In genomic region chr8:123478456-123479218, GRCm38 (mm10) we compare ENCODE assay signal across 8 mouse cellular contexts. TPM values are rescaled to one million over a fixed set of nuclear protein-coding genes. Genes with fewer than 3 reads are reported as not detected.
A peak's percentile ranks its signal among the peaks of the same experiment; 100 is the strongest.
DNase-seq lines count a peak whose midpoint lies in the region; ATAC-seq and TF ChIP-seq lines count a peak whose summit lies in the region.

No protein-coding gene starts in this region.

- peaks cover 24% of the 10 kb centered on the region for H3K4me1 ChIP-seq in thymus, adult 2 months (replicated peaks; ENCODE audit: control insufficient read depth, insufficient read depth, low read length)
- H3K4me1 ChIP-seq in heart, embryonic 16.5 days (ENCODE audit: control insufficient read depth, insufficient read depth, low read length), result peaks cover 13% of the 10 kb centered on the region
- H3K4me1 ChIP-seq in lung, embryonic 15.5 days, result peaks cover 14% of the 10 kb centered on the region

- no peak for TF ChIP-seq POLR2A in thymus, adult 2 months (IDR thresholded peaks at IDR 0.05; ENCODE audit: control insufficient read depth, extremely low read depth, insufficient read depth, low read length, poor library complexity)

- no peak for TF ChIP-seq CTCF in thymus, adult 2 months (IDR thresholded peaks at IDR 0.05; ENCODE audit: borderline replicate concordance, control insufficient read depth, extremely low read depth, insufficient read depth, low read length, poor library complexity)

- H3K4me2 ChIP-seq in heart, embryonic 16.5 days (ENCODE audit: low read depth, low read length), result peak overlapping the region; percentile 84
- H3K4me2 ChIP-seq in lung, embryonic 15.5 days, result peak overlapping the region; percentile 73

- 0 out of 2 replicates have a peak, but pooled peaks cover 9% of the 10 kb centered on the region for H3K36me3 ChIP-seq in thymus, adult 2 months (ENCODE audit: control insufficient read depth, insufficient read depth, low read length)
- H3K36me3 ChIP-seq in heart, embryonic 16.5 days (ENCODE audit: control insufficient read depth, insufficient read depth), result peaks cover 13% of the 10 kb centered on the region
- peaks cover 23% of the 10 kb centered on the region for H3K36me3 ChIP-seq in lung, embryonic 15.5 days

- H3K27me3 ChIP-seq in thymus, adult 2 months (ENCODE audit: control insufficient read depth, insufficient read depth, low read length), result no peaks in the 10 kb centered on the region
- no peaks in the 10 kb centered on the region for H3K27me3 ChIP-seq in heart, embryonic 16.5 days (ENCODE audit: control insufficient read depth, insufficient read depth, low read length)
- no peaks in the 10 kb centered on the region for H3K27me3 ChIP-seq in lung, embryonic 15.5 days

- no peaks in the 10 kb centered on the region for H3K9me3 ChIP-seq in heart, embryonic 16.5 days (replicated peaks; ENCODE audit: control insufficient read depth, low read length)
- H3K9me3 ChIP-seq in lung, embryonic 15.5 days, result no peaks in the 10 kb centered on the region

- whole genome bisulfite sequencing in thymus, adult 2 months, result 27% methylated on average over 16 of the region's 16 CpGs
- WGBS in heart, embryonic 16.5 days, result 33% methylated on average over 16 of the region's 16 CpGs
- WGBS in lung, embryonic 15.5 days, result 30% methylated on average over 16 of the region's 16 CpGs

- peak overlapping the region; percentile 89 for H3K9ac ChIP-seq in heart, embryonic 16.5 days (ENCODE audit: low read length)
- peak overlapping the region; percentile 71 for H3K9ac ChIP-seq in lung, embryonic 15.5 days

- no peak for ATAC-seq in heart, embryonic 16.5 days (replicated peaks; ENCODE audit: extremely low read depth, insufficient read depth, low FRiP score)
- no peak for ATAC-seq in lung, embryonic 15.5 days (ENCODE audit: borderline replicate concordance, extremely low read depth, low FRiP score, low TSS enrichment)

- peak; percentile 32 for DNase-seq in adrenal gland, postnatal 14 days
- DNase-seq in adrenal gland, adult 8-10 months, result no peak
- DNase-seq in thymus, adult 2 months, result no peak
- no peak for DNase-seq in thymus, adult 18-20 months
- peak; percentile 11 for DNase-seq in retina, adult 2 months (ENCODE audit: low read depth, low spot score)
- DNase-seq in gastrocnemius, adult 18-20 months (ENCODE audit: low spot score), result no peak

- peak overlapping the region; percentile 30 for H3K4me3 ChIP-seq in thymus, adult 2 months (ENCODE audit: control insufficient read depth, insufficient read depth, low read length)
- H3K4me3 ChIP-seq in heart, embryonic 16.5 days (ENCODE audit: low read length), result peak overlapping the region; percentile 88
- H3K4me3 ChIP-seq in lung, embryonic 15.5 days, result peak overlapping the region; percentile 88

- no peak overlapping the region for H3K27ac ChIP-seq in thymus, adult 2 months (ENCODE audit: control insufficient read depth, insufficient read depth, low read length)
- H3K27ac ChIP-seq in heart, embryonic 16.5 days (ENCODE audit: low read length), result peak overlapping the region; percentile 92
- H3K27ac ChIP-seq in lung, embryonic 15.5 days, result peak overlapping the region; percentile 94

RNA-seq across cellular contexts. Expression of gene Afg3l1, which starts 0.9 kb away (rescaled TPM):
- 63.9 and 69.6 TPM in 2 replicates for total RNA-seq in adrenal gland, postnatal 14 days (2021)
- 10 to 100 TPM; 69.7 to 99.4 (median 85.1) TPM for total RNA-seq in adrenal gland, adult 8-10 months (2022)
- 29.9 and 33.4 TPM in 2 replicates for polyA plus RNA-seq in thymus, adult 2 months (2012; rRNA removed)
- 44.3 and 44.6 TPM in 2 replicates for polyA plus RNA-seq in heart, embryonic 16.5 days (2015; fragmentation: Nextera tagmentation; extraction: Ambion mirVana)
- polyA plus RNA-seq in lung, embryonic 15.5 days (2015; fragmentation: Nextera tagmentation; extraction: Ambion mirVana), result 48.2 and 50.5 TPM in 2 replicates
- 10 to 100 TPM; 37.8 to 41.0 TPM for total RNA-seq in gastrocnemius, adult 18-20 months (2021)

RNA-seq across cellular contexts. Expression of gene Dbndd1, which starts 36.6 kb away (rescaled TPM):
- total RNA-seq in adrenal gland, postnatal 14 days (2021), result 0.26 and 0.75 TPM in 2 replicates
- 1 to 10 TPM in 1 of 4 experiments, under 1 TPM in 3; 0.21 to 1.2 (median 0.59) TPM for total RNA-seq in adrenal gland, adult 8-10 months (2022)
- polyA plus RNA-seq in thymus, adult 2 months (2012; rRNA removed), result 1.3 and 2.1 TPM in 2 replicates
- 0.68 and 0.94 TPM in 2 replicates for polyA plus RNA-seq in heart, embryonic 16.5 days (2015; fragmentation: Nextera tagmentation; extraction: Ambion mirVana)
- 1.9 and 2.4 TPM in 2 replicates for polyA plus RNA-seq in lung, embryonic 15.5 days (2015; fragmentation: Nextera tagmentation; extraction: Ambion mirVana)
- not detected for total RNA-seq in gastrocnemius, adult 18-20 months (2021)

RNA-seq across cellular contexts. Expression of gene Gas8, which starts 40.0 kb away (rescaled TPM):
- 13.1 and 17.5 TPM in 2 replicates for total RNA-seq in adrenal gland, postnatal 14 days (2021)
- 10 to 100 TPM; 10.7 to 26.2 (median 15.4) TPM for total RNA-seq in adrenal gland, adult 8-10 months (2022)
- 9.7 and 9.9 TPM in 2 replicates for polyA plus RNA-seq in thymus, adult 2 months (2012; rRNA removed)
- polyA plus RNA-seq in heart, embryonic 16.5 days (2015; fragmentation: Nextera tagmentation; extraction: Ambion mirVana), result 14.5 and 14.8 TPM in 2 replicates
- 27.6 and 29.8 TPM in 2 replicates for polyA plus RNA-seq in lung, embryonic 15.5 days (2015; fragmentation: Nextera tagmentation; extraction: Ambion mirVana)
- total RNA-seq in gastrocnemius, adult 18-20 months (2021), result 1 to 10 TPM; 3.6 to 4.9 TPM

RNA-seq across cellular contexts. Expression of gene Def8, which starts 55.3 kb away (rescaled TPM):
- total RNA-seq in adrenal gland, postnatal 14 days (2021), result 26.7 and 28.5 TPM in 2 replicates
- total RNA-seq in adrenal gland, adult 8-10 months (2022), result 10 to 100 TPM; 27.8 to 40.1 (median 34.2) TPM
- polyA plus RNA-seq in thymus, adult 2 months (2012; rRNA removed), result 31.1 and 32.6 TPM in 2 replicates
- 31.3 and 31.8 TPM in 2 replicates for polyA plus RNA-seq in heart, embryonic 16.5 days (2015; fragmentation: Nextera tagmentation; extraction: Ambion mirVana)
- polyA plus RNA-seq in lung, embryonic 15.5 days (2015; fragmentation: Nextera tagmentation; extraction: Ambion mirVana), result 29.7 and 31.1 TPM in 2 replicates
- 10 to 100 TPM; 34.6 to 43.7 TPM for total RNA-seq in gastrocnemius, adult 18-20 months (2021)

Comparison
In these comparisons a context has a peak if more than half of its experiments do, and no peak if none do; other contexts are left out.
1. DNase-seq: peak in adrenal gland, postnatal 14 days (single experiment) and retina, adult 2 months (single experiment); none in adrenal gland, adult 8-10 months (single experiment), thymus, adult 2 months (single experiment), thymus, adult 18-20 months (0 of 2) and gastrocnemius, adult 18-20 months (single experiment).
2. H3K4me3 ChIP-seq: peak in every context shown above with its lines; median percentile 88 in heart, embryonic 16.5 days; 88 in lung, embryonic 15.5 days; 30 in thymus, adult 2 months.